Mouse (Mus musculus): ENCODE measurements around the gene Shank2.

Gene Shank2

DNA sequence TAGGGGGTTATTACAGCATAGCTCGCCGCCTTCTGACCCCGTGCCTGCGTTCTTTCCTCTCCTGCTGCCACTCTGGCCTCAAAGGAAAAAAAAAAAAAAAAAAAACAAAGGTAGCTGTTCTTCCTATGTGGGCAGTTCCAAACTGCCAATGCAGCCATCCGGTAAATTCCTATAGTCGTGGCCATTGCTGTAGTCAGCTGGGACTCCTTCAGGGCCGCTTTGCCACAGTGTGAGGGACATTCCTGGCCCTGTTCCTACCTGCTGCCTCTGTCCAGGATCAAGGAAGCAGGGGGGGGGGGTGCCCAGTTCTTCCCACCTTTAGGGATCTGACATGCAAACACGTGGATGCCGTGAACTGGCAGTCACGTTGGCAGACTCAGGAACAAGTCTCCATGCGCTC lies 29.1 kb downstream of the Shank2 start:
- no peak for DNase-seq (ENCODE audit: low spot score in 2 of 2)

DNA sequence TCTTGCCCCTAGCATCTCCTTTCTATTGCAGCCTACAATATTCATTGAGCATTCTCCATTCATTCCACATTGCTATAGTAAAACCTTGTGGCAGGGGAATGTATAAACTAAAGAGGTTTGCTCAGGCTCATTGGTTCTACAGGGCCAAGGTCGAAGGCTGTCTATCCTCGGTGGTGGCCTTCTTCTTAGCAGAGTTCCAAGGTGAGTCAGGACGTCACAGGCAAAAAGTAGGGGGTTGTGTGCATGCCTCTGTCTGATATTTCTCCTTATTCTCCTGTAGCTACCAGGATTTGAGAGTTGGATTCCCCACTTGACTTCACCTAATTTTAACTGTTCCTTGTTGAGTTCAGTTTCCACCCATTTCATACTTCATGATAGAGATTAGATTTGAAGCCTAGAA lies 29.9 kb downstream of the Shank2 start:
- DNase-seq (ENCODE audit: low spot score in 2 of 2), result no peak

DNA sequence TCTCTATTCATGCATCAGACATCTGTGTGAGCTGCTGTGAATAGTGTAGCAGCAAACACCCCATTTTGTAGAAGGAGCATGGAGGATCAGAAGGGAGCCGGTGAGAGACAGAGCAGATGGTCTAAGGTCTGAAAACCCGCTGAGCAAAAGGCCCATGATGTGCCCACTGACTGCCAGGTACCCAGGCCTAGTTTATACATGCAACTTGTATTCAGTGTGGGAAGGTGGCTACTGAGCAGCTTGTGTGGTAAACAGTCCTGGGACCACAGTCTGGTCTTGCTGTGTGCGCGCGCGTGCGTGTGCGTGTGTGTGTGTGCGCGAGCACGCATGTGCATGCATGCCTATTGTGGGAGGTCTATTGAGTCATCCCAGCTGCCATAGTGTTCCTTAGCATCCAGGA lies 35.8 kb downstream of the Shank2 start:
- DNase-seq (ENCODE audit: low spot score in 2 of 2), result peak in 1 of 2 experiments; percentile 2

GRCm38 (mm10) chr7:144037966-144038669 lies 36.4 kb downstream of the Shank2 start:
- peak; percentile 22 to 37 for DNase-seq (ENCODE audit: low spot score in 2 of 2)

GRCm38 (mm10) chr7:144038741-144039140 lies 37.0 kb downstream of the Shank2 start:
- DNase-seq (ENCODE audit: low spot score in 2 of 2), result no peak

- no peak for DNase-seq (ENCODE audit: low spot score in 2 of 2)
Measured at GRCm38 (mm10) chr7:144040328-144040727, 38.6 kb downstream of the Shank2 start.

DNA sequence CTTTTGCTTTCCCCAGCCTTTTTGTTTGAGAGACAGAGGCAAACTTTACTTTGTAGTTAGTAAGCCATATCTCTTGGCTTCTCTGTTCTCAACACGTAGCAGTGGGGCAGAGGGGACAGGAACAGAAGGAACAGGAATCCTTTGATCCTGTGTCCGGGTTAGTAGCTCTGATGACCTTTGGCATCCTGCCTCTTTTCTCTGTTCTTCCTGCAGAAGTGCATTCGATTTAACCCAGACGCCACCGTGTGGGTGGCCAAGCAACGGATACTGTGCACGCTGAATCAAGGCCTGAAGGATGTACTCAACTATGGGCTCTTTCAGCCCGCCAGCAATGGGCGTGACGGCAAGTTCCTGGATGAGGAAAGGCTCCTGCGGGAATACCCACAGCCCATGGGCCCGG lies 50.3 kb downstream of the Shank2 start:
- peak in 1 of 2 experiments; percentile 2 for DNase-seq (ENCODE audit: low spot score in 2 of 2)

DNA sequence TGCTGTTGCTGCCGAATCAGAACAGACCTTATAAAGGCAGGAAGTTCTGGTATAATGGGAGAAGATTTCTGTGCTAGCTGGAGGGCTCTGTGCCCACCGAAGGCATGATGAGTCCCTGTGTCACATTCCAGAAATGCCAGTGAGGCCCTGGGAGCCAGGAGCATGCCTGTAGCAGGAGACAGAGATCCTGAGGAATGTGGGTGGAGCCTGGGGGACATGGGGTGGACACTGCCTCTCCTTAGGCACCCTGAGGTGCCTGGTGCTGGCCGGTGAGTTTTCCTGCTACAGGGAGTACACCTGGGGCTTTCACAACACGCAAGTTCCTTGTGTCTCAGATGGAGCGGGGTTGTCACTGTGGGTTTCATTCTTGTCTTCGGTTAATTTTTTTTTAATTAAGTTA lies 53.5 kb downstream of the Shank2 start:
- DNase-seq (ENCODE audit: low spot score in 2 of 2), result no peak

- DNase-seq (ENCODE audit: low spot score in 2 of 2), result no peak
Measured at GRCm38 (mm10) chr7:144055702-144056531, 54.2 kb downstream of the Shank2 start.

- DNase-seq (ENCODE audit: low spot score in 2 of 2), result no peak
Measured at GRCm38 (mm10) chr7:144070162-144070949, 68.6 kb downstream of the Shank2 start.

DNA sequence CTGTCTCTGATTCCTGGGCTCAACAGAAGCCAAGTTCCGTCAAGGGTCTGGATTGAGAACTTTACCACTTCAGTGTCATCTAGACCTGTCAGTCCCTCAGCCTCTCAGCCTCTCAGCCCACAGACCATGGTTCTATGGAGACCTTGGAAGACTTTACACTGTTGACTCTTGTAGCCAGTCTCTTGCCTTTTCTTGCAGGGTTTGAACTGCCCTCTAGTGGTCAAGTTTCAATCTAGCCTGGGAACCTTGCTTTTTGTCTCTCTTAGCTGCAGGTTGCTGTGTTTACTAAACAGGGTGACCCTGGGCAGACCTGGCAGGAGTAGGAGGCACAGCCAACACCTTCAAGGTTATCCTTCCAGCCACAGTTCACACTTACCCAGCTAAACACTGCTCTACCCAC lies 70.5 kb downstream of the Shank2 start:
- DNase-seq (ENCODE audit: low spot score in 2 of 2), result peak; percentile 10 to 38

- DNase-seq (ENCODE audit: low spot score in 2 of 2), result no peak
Measured at GRCm38 (mm10) chr7:144072856-144073255, 71.1 kb downstream of the Shank2 start.

GRCm38 (mm10) chr7:144074718-144075117 lies 73.0 kb downstream of the Shank2 start:
- DNase-seq (ENCODE audit: low spot score in 2 of 2), result peak; percentile 75

DNA sequence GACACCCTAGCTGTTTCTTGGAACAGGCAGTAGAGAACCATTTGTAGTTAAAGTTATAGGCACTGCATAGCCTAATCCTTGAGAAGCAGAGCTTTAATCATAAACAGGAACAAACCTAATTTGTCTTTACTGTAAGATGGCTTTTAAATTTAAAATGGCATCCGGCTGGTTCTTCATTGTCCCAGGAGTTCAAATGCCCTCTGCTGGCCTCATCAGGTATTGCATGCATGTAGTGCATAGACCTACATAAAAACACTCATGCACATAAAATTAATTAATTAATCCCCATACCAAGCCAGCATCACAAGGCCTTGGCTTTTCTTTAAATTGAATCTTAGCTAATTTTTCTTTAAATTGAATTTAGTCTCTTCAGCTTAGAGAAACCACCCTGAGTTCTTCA lies 76.9 kb downstream of the Shank2 start:
- no peak for DNase-seq (ENCODE audit: low spot score in 2 of 2)

GRCm38 (mm10) chr7:144079861-144080260 lies 78.1 kb downstream of the Shank2 start:
- DNase-seq (ENCODE audit: low spot score in 2 of 2), result no peak

DNA sequence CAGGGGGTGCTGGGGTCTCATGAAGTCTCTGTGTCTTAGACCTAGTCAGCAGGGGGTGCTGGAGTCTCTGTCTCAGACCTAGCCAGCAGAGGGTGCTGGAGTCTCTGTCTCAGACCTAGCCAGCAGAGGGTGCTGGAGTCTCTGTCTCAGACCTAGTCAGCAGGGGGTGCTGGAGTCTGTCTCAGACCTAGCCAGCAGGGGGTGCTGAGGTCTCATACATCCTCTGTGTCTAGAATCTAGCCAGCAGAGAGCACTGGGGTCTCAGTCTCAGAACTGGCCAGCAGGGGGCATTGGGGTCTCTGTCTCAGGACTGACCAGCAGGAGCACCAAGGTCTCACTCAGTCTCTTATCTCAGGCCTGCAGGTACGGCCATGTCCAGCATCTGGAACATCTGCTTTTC lies 79.7 kb downstream of the Shank2 start:
- peak; percentile 31 to 67 for DNase-seq (ENCODE audit: low spot score in 2 of 2)

DNA sequence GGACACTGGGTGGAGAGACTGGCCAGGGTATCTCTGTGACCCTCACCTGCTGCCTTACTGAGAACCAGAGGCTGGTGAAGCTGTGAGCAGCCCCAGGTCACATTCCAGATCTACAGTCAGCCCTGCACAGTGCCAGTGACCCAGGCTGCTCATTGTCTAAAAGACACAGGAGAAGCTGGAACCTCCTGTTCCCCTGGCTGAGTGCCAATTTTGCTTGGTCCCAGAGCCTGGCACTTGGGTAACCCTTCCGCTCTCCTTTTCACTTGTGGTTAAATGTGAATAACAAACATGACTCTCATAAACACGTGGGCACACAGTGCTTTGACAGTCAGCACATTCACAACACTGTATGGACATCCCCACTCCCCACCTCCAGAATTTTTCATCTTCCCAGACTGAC lies 80.2 kb downstream of the Shank2 start:
- DNase-seq (ENCODE audit: low spot score in 2 of 2), result no peak

DNA sequence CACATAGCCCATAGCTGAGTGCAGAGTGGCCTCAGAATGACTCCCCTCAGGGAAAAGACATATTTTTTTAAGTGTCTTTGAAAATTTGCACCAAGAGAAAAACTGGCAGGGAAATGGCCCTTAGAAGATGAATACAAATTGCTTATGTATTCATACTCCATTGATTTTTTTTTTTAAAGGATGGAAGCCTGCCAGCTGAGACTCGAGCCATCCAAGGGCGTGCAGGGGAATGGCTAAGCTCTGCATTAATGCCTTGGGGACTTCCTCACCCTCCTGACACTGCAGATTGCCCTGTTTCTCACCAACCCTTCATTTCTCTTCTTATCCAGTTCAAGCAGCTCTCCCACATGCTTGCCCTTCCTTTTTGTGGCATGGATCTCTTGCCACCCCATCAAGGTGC lies 85.5 kb downstream of the Shank2 start:
- DNase-seq (ENCODE audit: low spot score in 2 of 2), result no peak

- DNase-seq (ENCODE audit: low spot score in 2 of 2), result peak in 1 of 2 experiments; percentile 17
Measured at GRCm38 (mm10) chr7:144094132-144094531, 92.4 kb downstream of the Shank2 start.

DNA sequence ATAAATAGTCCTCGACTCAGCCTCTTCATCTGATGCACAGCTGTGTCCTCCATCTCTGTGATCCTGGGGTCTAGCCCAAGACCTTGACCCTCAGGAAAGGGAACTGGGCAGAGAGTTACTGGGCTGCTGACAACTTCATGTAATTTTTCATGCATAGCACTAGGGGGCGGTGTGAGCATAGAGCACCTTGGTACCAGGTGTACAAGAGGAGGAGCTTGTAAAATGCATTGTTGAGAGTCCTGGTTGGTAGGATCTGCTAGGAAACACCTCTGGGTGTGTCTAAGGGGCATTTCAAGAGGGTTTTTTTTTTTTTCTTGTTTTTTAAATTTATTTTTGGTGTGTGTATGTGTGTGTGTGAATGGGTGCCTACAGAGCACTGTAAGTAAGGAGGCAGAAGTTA lies 95.6 kb downstream of the Shank2 start:
- no peak for DNase-seq (ENCODE audit: low spot score in 2 of 2)

DNA sequence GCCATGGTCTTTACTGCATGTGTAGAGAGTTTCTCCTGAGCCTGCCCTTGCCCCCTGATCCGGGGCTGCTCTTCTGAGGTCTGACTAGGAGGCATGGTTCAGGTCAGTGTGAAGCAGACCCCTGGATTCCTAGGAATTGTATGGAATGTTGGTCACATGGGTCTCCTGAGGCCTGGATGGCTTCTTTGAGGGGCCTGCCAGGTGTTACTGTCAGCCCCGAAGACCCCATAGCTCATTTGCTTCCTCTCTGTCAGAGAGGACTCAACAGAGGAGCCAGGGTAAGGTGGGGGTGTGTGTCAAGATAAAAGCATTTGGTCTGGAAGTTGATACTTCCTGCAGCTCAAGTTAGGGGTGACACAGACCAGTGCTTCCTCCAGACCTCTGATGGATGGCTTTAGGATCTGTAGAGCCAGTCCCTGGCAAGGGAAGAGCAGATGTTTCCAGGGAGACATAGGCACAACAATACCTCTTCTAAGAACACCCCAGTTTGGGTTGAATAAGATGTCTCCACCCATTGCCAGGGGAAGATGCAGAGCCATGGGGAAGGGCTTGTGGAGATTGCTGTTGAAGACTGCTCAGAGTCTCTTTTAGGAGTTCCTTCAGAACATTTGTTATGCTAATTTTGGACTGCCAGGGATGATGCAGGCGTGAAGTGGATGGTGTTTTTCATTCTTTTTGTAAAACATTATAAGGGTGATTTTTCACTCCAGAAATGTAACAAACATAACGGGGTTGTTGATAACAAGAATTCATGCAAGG lies 100.7 kb downstream of the Shank2 start:
- DNase-seq (ENCODE audit: low spot score in 2 of 2), result peak; percentile 16 to 42

GRCm38 (mm10) chr7:144105952-144106351 lies 104.2 kb downstream of the Shank2 start:
- DNase-seq (ENCODE audit: low spot score in 2 of 2), result no peak
